Mouse (Mus musculus) myocyte (in vitro differentiated cells): ENCODE results near the gene Micall1.

Experiments used
- CEBPB ChIP-seq: IDR thresholded peaks from 2 replicates; pipeline ENCODE4 v1.6.1; 2011; ENCODE audit warnings: mild to moderate bottlenecking, moderate library complexity; ENCODE audit not compliant: poor library complexity, insufficient read depth, severe bottlenecking
- MAX ChIP-seq: IDR thresholded peaks from one replicate; pipeline ENCODE4 v1.6.1; 2011; ENCODE audit warnings: low read depth, mild to moderate bottlenecking, control low read depth
- MYOD1 ChIP-seq, 3 experiments: IDR thresholded peaks; one replicate each; pipeline ENCODE4 v1.6.1; 2011; ENCODE audit warnings: control low read depth in 2 of 3, low read depth in 2 of 3, mild to moderate bottlenecking in 2 of 3, moderate library complexity in 1 of 3; ENCODE audit not compliant: insufficient read length in 2 of 3, control insufficient read depth in 1 of 3
- POLR2A ChIP-seq: IDR thresholded peaks from one replicate; pipeline ENCODE4 v1.6.1; 2011; ENCODE audit warnings: low read depth, mild to moderate bottlenecking, control low read depth, moderate library complexity; ENCODE audit not compliant: insufficient read length
- POLR2AphosphoS2 ChIP-seq: IDR thresholded peaks from one replicate; pipeline ENCODE4 v1.6.1; 2011; ENCODE audit warnings: low read depth, control low read depth; ENCODE audit not compliant: insufficient read length
- REST ChIP-seq: IDR thresholded peaks from one replicate; pipeline ENCODE4 v1.6.1; 2011; ENCODE audit warnings: mild to moderate bottlenecking, control low read depth, moderate library complexity; ENCODE audit not compliant: insufficient read depth, insufficient read length
- TCF3 ChIP-seq: IDR thresholded peaks from one replicate; pipeline ENCODE4 v1.6.1; 2011; ENCODE audit warnings: low read depth, control low read depth; ENCODE audit not compliant: insufficient read length
- USF1 ChIP-seq: IDR thresholded peaks from one replicate; pipeline ENCODE4 v1.6.1; 2011; ENCODE audit warnings: low read depth, mild to moderate bottlenecking, control low read depth, moderate library complexity

GRCm38 (mm10) chr15:79098868-79099267 is 9.8 kb upstream of the Micall1 start:
- TF ChIP-seq REST (no peak), POLR2A (no peak), CEBPB (no peak), MAX (no peak), USF1 (no peak), POLR2AphosphoS2 (no peak), TCF3 (no peak), MYOD1 (IDR thresholded peaks at IDR 0.05; ENCODE audit: control insufficient read depth in 1 of 3, insufficient read length in 2 of 3, low read depth in 2 of 3) (no peak)
